Mouse (Mus musculus) midbrain, embryonic 14.5 days (tissue): Measurements from ENCODE around the gene Gm28778. TPM values are rescaled to one million over a fixed set of nuclear protein-coding genes. Genes with fewer than 3 reads are reported as not detected.
"Not testable (repeated sequence)": the region's sequence is repeated elsewhere in the genome, so short reads cannot be mapped to it uniquely, and the experiment has no call there.

Experiments used
- ATAC-seq: fragments of 200-750 bp; cut with Nextera tagmentation; 2 replicates; pipeline ENCODE4 v1.8.0; 2017; ENCODE audit warnings: moderate number of reproducible peaks, moderate library complexity; ENCODE audit not compliant: low FRiP score, low TSS enrichment
- DNase-seq: peaks from one replicate; pipeline ENCODE4 v3.0.0-alpha.2; 2015
- H3K27ac ChIP-seq: fragments of 300-500 bp; sonication (generic); replicated peaks from 2 replicates; pipeline ENCODE4 v1.5.1; 2014; ENCODE audit warnings: mild to moderate bottlenecking, low read depth, low read length, moderate library complexity
- H3K27me3 ChIP-seq: fragments of 300-500 bp; sonication (generic); 2 replicates; pipeline ENCODE4 v1.6.1; 2014; ENCODE audit warnings: low read length, control low read depth, mixed read lengths; ENCODE audit not compliant: control insufficient read depth, insufficient read depth
- H3K36me3 ChIP-seq: fragments of 300-500 bp; sonication (generic); 2 replicates; pipeline ENCODE4 v1.6.1; 2014; ENCODE audit warnings: low read length, control low read depth; ENCODE audit not compliant: control insufficient read depth, insufficient read depth
- H3K4me1 ChIP-seq: fragments of 300-500 bp; sonication (generic); 2 replicates; pipeline ENCODE4 v1.6.1; 2014; ENCODE audit warnings: mild to moderate bottlenecking, antibody characterized with exemption, low read length, control low read depth; ENCODE audit not compliant: control insufficient read depth, insufficient read depth
- H3K4me2 ChIP-seq: fragments of 300-500 bp; sonication (generic); 2 replicates; pipeline ENCODE4 v1.6.1; 2014; ENCODE audit warnings: mild to moderate bottlenecking, low read length, moderate library complexity
- H3K4me3 ChIP-seq: fragments of 300-500 bp; sonication (generic); replicated peaks from 2 replicates; pipeline ENCODE4 v1.5.1; 2014; ENCODE audit warnings: low read depth, low read length
- H3K9ac ChIP-seq: fragments of 300-500 bp; sonication (generic); replicated peaks from 2 replicates; pipeline ENCODE4 v1.6.1; 2014; ENCODE audit warnings: mild to moderate bottlenecking, low read length, moderate library complexity
- H3K9me3 ChIP-seq: fragments of 300-500 bp; sonication (generic); 2 replicates; pipeline ENCODE4 v1.6.1; 2016; ENCODE audit warnings: low read length, control low read depth, mixed read lengths; ENCODE audit not compliant: control insufficient read depth
- WGBS: fragments of 180-500 bp; shearing (Covaris S2); extraction: QIAGEN DNeasy Blood & Tissue Kit; methylation state at CpG from one replicate; pipeline ENCODE4 v1.1.7; 2014; 5-methylcytosine and 5-hydroxymethylcytosine counted together
- polyA plus RNA-seq: library from polyadenylated mRNA; unstranded; fragments of >200 nt; fragmentation: Nextera tagmentation; extraction: Ambion mirVana; gene quantifications from 2 replicates; pipeline ENCODE4 v1.2.1, GENCODE M21; 2014

The Gm28778 gene
- polyA plus RNA-seq, 1 experiment from 2014 or later: not detected

- Histone ChIP-seq H3K4me2 (no peak overlapping the region), H3K9ac (no peak overlapping the region), H3K4me3 (no peak overlapping the region), H3K27me3 (no peaks in the 10 kb centered on the region), H3K36me3 (peaks cover 33% of the 10 kb centered on the region), H3K4me1 (no peaks in the 10 kb centered on the region), H3K9me3 (no peaks in the 10 kb centered on the region), H3K27ac (no peak overlapping the region)
- DNase-seq: no peak
- ATAC-seq: no peak
- 96% methylated on average over 4 of the region's 4 CpGs for WGBS
Measured at GRCm38 (mm10) chr1:53321662-53322344, 24.9 kb downstream of the Gm28778 start.

- DNase-seq (no peak), ATAC-seq (no peak)
- Histone ChIP-seq H3K27ac (no peak overlapping the region), H3K36me3 (peaks cover 27% of the 10 kb centered on the region), H3K9me3 (no peaks in the 10 kb centered on the region), H3K4me1 (no peaks in the 10 kb centered on the region), H3K4me3 (no peak overlapping the region), H3K9ac (no peak overlapping the region), H3K27me3 (no peaks in the 10 kb centered on the region), H3K4me2 (no peak overlapping the region)
- 96% methylated on average over 5 of the region's 5 CpGs for WGBS
Measured at GRCm38 (mm10) chr1:53323254-53323653, 26.3 kb downstream of the Gm28778 start.

GRCm38 (mm10) chr1:53324277-53324676, 27.4 kb downstream of the Gm28778 start:
- DNase-seq (no peak), ATAC-seq (no peak)
- 93% methylated on average over 1 of the region's 1 CpGs for WGBS
- Histone ChIP-seq H3K9me3 (no peaks in the 10 kb centered on the region), H3K27ac (no peak overlapping the region), H3K9ac (no peak overlapping the region), H3K4me3 (no peak overlapping the region), H3K36me3 (peaks cover 23% of the 10 kb centered on the region), H3K4me1 (no peaks in the 10 kb centered on the region), H3K27me3 (no peaks in the 10 kb centered on the region), H3K4me2 (no peak overlapping the region)

GRCm38 (mm10) chr1:53324827-53325494, 28.1 kb downstream of the Gm28778 start:
- H3K4me3 ChIP-seq: no peak overlapping the region
- no peaks in the 10 kb centered on the region for H3K27me3 ChIP-seq
- H3K9me3 ChIP-seq: no peaks in the 10 kb centered on the region
- ATAC-seq (no peak), DNase-seq (no peak)
- H3K27ac ChIP-seq: no peak overlapping the region
- no peak overlapping the region for H3K9ac ChIP-seq
- H3K4me2 ChIP-seq: no peak overlapping the region
- 95% methylated on average over 5 of the region's 5 CpGs for WGBS
- H3K36me3 ChIP-seq: peaks cover 20% of the 10 kb centered on the region
- no peaks in the 10 kb centered on the region for H3K4me1 ChIP-seq

GRCm38 (mm10) chr1:53333527-53333926, 36.6 kb downstream of the Gm28778 start:
- H3K27ac ChIP-seq, DNase-seq, H3K4me2 ChIP-seq, H3K4me3 ChIP-seq, H3K9me3 ChIP-seq, H3K9ac ChIP-seq, ATAC-seq, H3K27me3 ChIP-seq, H3K36me3 ChIP-seq, H3K4me1 ChIP-seq: not testable (repeated sequence)
- WGBS: 57% methylated on average over 5 of the region's 5 CpGs

GRCm38 (mm10) chr1:53335465-53335864, 38.6 kb downstream of the Gm28778 start:
- Histone ChIP-seq H3K36me3 (peaks cover 1% of the 10 kb centered on the region; the same call in 1 of the 2 replicates), H3K27me3 (no peaks in the 10 kb centered on the region), H3K27ac (no peak overlapping the region), H3K9me3 (no peaks in the 10 kb centered on the region), H3K9ac (no peak overlapping the region), H3K4me2 (no peak overlapping the region), H3K4me1 (no peaks in the 10 kb centered on the region), H3K4me3 (no peak overlapping the region)
- ATAC-seq: no peak
- DNase-seq: no peak

GRCm38 (mm10) chr1:53337403-53337802, 40.5 kb downstream of the Gm28778 start:
- not testable (repeated sequence) for H3K27me3 ChIP-seq, H3K4me3 ChIP-seq, H3K4me2 ChIP-seq, H3K9me3 ChIP-seq, H3K4me1 ChIP-seq, H3K9ac ChIP-seq, H3K27ac ChIP-seq, ATAC-seq, DNase-seq
- WGBS: 73% methylated on average over 2 of the region's 2 CpGs
- peaks cover 16% of the 10 kb centered on the region for H3K36me3 ChIP-seq

GRCm38 (mm10) chr1:53341071-53341470, 44.2 kb downstream of the Gm28778 start:
- ATAC-seq (no peak), DNase-seq (no peak)
- Histone ChIP-seq H3K9ac (no peak overlapping the region), H3K4me2 (no peak overlapping the region), H3K27me3 (no peaks in the 10 kb centered on the region), H3K36me3 (peaks cover 45% of the 10 kb centered on the region), H3K27ac (no peak overlapping the region), H3K4me1 (no peaks in the 10 kb centered on the region), H3K4me3 (no peak overlapping the region), H3K9me3 (peaks cover 6% of the 10 kb centered on the region; the same call in 1 of the 2 replicates)
- WGBS: 98% methylated on average over 2 of the region's 2 CpGs
